Mouse (Mus musculus): ENCODE results near the gene Frem2.

Frem2 gene

DNA sequence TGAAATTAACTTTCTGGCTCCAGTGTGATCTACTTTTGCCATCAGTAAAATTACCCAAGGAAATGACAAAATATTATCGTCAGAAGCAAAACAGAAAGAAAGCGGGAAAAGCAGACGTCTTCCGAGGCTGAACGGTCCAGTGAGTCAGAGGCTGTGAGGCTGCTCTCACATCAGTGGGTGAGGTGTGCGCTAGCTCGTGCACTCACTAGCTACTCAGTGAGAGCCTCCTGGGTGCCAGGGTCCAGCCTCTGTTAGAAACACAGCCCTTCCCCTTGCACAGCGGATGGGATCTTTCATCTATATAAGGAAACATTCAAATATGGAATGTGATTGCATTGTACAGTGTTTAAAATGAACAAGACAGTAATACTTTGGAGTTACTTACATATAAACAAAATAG, 36.8 kb downstream of the Frem2 start:
- DNase-seq (ENCODE audit: low spot score) = no peak

DNA sequence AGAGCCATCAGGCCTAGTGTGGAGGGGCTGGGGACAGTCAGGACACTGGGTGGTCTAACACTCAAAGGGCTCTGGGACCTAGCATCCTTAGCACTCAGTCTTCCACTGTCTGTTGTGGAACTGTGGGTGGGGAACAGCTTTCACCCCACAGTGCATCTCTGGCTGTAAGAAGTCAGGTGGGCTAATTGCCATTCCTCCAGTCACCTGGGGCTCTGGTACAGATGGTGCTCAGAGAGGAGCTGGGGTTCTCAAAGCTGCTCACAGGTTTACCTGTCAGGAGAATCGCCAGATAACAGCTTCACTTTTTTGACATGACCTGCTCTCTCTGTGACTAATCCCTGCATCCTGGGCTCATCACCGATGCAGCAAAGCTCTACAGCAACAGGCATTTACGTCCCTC, 46.0 kb downstream of the Frem2 start:
- DNase-seq (ENCODE audit: low spot score) = no peak

DNA sequence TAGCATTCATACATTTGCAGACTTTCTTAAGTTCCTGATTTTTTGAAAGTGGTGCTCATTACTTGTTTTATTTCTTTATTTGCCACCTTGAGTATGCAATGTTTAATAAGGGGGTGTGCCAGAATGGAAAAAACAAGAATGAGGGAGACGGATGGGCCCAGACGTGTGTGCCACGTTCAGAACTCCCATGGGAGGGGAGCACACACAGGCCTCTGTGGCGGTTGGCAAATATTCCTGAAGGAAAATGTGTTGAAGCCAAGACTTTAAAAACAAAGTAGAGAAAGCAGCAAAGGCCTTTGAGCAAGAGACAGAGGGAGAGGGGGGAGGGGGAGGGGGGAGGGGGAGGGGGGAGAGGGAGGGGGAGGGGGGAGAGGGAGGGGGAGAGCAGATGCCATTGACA, 47.3 kb downstream of the Frem2 start:
- no peak for DNase-seq (ENCODE audit: low spot score)

DNA sequence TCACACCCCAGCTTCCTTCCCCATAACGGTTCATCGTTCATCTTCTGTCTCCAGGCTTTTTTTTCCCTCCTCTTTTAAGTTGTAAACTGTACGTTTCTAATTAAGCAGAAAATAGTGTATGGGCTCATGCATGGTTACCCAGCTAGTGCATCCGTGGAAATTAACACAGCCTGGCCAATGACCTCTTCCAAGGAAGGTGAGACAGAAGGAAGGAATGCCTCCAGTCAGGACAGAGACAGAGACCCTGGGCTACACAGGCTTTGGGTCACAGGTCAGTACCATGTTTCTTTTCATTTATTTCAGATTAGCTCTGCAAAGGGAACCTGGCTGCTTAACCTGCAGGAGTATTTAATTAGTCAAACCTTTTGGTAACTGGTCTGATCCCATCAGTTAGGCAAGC, 57.0 kb downstream of the Frem2 start:
- DNase-seq (ENCODE audit: low spot score) = no peak

DNA sequence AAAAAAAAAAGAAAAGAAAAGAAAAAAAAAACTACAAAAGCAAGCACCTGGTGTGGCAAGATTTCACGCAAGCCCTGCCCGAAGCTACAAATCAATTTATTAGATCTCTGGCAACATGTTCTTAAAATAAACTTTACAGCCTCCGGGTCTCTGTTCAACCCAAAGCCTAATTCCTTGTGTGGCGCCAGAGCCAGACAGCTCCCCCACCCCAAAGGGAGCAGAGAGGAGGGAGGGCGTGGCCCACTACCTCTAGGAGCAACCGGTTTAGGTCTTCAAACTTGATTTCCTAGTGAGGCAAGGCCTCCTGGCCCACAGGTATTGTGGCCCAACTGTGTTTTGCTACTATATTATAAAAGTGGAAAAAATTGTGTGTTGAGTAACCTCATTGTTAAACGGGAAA, 57.8 kb downstream of the Frem2 start:
- DNase-seq (ENCODE audit: low spot score) = no peak

DNA sequence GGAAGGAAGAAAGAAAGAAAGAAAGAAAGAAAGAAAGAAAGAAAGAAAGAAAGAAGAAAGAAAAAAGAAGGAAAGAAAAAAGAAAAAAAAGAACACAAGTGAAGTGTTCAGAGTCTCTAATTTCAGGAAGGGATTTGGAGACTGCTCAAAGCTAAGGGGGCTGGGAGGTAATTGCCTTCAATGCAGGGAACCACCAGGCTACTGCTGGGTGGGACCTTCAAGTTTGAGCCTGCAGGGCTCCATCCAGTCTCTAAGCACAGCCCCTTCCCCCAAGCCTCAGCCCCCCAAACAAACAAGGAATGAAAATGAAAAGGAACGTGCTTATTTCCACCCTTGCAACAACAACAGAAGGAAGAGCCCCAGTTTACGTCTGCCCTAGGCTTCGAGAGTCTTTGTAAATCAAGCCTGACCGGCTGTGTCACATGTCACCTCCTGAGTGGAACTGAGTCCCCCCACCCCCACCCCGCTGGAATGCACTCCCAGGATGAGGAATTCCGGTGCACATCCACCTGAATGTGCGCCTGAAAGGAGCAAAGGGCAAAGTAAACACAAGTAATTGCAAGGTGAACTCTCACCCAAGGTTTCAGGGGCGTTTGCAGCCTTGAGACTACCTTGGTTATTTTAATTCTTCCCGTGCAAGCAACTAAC, 58.9 kb downstream of the Frem2 start:
- no peak for DNase-seq (ENCODE audit: low spot score)

DNA sequence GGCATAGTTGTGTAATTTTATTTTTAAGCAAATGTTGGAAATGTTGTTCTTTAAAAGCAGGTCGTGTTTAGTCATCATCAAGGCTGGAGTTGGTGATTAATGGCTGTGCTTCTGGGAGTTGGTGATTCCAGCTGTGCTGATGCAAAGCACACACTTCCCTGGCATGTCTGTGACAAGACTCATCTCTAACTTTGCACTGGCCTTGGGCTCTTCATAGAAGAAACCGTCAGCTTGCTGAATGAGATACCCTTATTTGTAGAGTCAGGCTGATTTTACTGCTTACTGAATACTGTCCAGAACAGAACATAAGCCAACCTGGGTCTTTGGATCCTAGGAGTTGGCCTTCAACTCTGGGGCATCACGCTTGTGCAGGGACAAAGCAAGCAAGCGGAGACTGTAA, 62.7 kb downstream of the Frem2 start:
- DNase-seq (ENCODE audit: low spot score) = no peak

DNA sequence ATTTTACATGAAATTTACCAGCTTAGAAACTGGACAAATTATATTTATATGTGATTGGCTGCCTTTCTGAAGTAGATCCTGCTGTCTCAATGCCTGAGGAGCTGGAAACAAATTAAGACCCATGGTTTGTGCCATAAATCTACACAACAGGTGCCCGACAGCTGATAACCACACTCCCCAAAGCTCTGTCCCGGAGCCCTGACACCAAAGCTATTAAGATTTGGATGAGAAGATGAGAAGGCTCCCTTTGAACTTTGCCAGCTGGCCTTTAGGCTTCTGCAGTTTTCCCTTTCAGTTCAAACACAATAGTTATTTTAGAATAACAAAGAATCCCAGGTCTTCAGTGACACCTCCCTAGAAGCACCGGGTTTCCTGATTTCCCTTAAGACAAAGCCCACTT, 63.4 kb downstream of the Frem2 start:
- DNase-seq (ENCODE audit: low spot score) = no peak

DNA sequence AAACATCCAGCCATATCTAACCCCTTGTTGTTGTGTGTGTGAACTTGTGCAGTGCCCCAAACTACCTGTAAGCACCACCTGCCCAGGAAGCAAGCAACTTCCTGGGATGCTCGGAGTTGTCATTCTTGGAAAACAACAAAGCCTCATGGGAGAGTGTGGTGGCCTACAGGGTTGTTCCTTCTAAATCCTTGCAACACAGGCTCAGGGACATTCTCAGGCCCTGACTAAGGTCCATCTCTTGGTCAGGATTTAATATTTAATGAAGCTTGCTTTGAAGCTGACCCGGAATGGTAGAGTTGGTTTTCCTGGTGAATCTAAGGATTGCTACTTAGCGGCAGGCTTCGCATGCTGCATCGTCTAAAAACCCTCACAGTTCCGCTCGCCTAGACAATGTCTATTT, 65.1 kb downstream of the Frem2 start:
- no peak for DNase-seq (ENCODE audit: low spot score)

DNA sequence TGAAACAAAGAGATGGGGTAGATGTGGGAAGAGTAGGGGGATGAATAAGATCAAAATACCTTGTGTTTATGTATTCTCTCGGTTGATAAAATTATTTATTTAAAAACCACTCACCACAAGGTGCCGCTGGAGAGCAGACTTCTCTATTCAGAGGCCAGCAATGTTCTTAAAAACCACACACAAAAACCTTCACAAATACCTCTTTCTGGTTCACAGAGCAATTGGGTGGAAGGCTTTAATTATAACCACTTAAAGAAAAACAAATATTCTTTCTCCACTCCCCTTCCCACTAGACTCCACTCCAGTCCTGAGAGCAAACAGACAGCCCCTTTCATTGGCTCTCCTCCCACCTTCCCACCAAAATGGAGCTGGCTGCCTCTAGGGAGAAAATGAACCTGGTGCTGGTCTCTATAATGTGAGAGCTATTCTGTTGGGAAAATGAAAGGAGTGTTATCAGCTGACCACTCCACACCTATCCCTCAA, 67.0 kb downstream of the Frem2 start:
- DNase-seq (ENCODE audit: low spot score) = peak; percentile 71

DNA sequence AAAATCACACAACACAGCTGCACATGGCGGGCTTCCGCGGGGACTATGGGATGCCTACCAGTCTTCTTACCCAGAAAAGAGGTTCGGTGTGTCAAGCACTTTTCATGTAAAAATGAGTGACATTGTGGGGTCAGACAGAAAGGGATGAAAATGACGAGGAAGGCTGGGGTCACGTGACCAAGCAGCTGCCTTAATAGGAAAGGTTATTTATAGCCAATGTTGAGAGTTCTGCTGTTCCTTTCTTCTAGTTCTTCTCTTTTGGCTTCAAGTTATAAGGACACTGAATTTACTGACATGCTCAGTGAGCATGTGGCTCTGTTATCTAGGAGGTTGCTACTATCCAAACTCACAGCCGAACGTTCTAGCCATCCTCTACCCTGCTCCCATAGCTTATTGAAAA, 73.9 kb downstream of the Frem2 start:
- no peak for DNase-seq (ENCODE audit: low spot score)

DNA sequence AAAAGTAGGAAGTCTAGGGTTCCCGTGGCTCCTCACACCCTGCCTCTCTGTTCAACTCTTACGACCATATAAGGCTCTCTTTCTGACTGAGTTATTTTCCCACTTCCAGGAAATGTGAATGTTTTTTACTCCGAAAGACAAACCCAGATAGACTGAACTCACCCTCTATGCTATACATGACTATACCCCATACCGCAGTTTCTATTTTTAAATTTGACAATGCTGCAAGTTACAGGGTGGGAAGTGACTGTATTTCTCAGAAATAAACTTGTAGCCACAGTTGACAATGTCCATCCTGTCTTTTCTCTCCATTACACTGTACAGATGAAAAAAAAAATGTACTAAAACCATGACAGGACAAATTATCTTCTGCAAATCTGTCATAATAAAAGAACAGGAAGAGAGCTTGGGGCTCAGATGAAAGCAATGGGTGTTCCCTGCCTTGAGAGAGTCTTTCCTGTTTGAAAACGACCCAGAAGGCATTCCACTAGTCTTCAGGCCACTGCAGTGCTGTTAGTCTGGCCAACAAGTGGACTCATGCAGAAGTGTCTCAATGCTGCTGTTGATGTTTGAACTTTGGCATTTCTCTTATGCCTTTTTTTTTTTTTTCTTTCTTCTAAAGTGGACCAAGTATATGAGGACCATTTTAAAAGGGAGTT, 76.4 kb downstream of the Frem2 start:
- DNase-seq (ENCODE audit: low spot score) = no peak

DNA sequence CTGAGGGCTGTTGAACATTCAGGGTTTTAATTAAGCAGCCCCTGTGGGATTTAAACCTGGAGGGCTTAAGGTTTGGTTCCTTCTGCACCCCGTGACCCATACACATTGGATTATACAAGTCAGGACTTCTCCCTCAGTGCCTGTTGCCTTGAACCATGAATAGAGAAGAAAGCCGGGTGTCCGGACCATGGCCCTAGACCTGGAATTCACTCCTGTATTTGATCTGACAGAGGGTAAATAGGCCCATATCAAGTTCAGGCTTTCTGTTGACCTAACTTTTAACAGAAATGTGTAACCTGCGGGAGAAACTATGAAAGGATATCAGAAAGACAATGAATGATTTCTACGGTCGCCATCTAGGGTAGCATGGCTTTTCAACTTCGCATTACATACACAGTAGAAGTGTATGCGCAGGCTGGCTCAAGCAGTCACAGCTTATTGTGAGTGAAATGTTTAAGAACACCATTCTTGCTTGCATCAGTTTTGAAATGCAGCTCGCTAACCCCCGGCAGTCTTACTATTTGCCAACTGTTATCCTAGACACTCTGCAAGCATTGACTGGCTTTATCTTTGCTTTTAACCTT, 77.9 kb downstream of the Frem2 start:
- no peak for DNase-seq (ENCODE audit: low spot score)

DNA sequence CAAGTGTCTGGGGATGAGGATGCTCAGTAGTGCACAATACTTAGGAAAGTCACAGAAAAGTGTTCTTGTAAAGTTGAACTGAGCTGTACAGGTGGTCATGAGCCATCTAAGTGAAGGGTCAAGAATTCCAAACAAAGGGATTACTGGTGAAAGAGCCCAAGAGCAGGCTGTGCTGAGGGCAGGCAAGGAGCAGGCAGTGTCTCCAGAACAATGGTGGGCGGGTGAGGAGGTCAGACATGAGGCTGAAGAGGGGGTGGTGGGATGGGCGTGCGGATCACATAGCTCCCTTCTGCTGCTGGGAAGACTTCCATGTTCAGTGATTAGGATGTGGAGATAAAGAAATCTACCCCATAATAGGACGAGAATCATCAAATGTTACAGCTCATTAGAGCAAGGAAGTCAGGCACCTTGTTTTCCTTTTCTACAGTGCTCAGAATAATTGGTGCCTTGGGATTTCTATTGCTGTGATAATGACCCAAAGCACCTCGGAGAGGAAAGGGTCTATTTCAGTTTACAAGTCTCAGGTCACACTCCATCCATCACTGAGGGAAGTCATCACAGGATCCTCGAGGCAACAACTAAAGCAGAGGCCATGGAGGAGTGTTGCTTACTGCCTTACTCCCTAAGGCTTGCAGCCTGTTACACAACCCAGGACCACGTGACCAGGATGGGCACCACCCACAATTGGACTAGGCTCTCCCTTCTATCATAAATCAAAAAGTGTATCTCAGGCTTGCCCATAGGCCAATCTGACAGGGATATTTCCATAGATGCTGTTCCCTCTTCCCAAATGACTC, 80.6 kb downstream of the Frem2 start:
- no peak for DNase-seq (ENCODE audit: low spot score)

DNA sequence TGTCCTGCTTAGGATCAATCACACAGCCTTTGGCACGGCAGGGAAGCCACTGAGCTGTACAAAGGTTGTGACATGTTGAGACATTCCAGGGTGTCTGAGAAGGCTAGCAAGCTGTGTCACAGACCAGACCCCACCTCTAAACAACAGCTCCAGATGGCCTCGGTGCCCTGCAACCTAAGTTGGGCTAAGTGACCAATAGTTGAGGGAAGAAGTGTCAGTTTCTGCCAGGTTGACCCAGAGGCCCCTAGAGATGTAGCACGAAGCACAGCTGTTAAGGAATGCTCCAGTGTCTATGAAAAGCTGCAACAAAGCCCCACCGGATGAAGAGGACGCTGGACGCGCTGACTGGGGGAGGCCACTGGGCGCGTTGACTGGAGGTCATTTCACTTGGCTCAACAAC, 83.0 kb downstream of the Frem2 start:
- DNase-seq (ENCODE audit: low spot score) = no peak

DNA sequence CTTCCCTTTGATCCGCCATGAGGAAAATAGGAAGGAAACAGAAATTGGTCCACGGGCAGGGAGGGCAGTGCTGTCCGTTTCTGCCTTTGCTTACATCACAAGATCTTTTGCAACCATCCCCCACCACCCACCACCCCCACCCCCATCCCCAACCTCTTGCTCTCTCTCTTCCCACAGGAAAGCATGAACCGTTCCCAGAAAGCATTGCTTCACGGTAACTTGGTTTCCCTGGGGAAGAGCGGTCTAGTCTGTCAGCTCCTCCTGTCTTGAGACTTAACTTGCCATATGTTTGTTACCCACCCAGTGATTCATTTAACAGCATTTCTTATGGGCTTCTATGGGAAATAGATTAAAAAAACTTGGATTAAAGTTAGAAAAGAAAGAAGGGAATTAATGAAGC, 85.5 kb downstream of the Frem2 start:
- DNase-seq (ENCODE audit: low spot score) = no peak

DNA sequence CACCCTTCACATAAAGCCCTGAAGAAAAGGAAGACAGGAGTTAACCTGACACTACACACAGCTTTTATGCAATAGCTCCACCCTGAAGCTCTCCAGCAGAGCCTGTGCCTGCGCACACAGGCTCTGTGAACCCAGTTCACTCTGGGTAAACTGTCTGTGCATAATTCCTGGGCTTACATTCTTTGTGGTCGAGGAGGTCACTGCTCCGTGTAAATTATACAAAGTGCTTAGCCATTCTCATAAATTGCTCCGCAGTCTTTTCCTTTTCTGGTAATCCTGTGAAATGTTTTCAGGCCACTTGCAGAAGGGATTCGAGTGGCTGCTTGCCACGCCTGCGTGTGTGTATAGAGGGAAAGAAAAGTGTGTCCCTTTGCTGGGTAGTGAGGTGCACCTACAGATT, 92.6 kb downstream of the Frem2 start:
- no peak for DNase-seq (ENCODE audit: low spot score)

DNA sequence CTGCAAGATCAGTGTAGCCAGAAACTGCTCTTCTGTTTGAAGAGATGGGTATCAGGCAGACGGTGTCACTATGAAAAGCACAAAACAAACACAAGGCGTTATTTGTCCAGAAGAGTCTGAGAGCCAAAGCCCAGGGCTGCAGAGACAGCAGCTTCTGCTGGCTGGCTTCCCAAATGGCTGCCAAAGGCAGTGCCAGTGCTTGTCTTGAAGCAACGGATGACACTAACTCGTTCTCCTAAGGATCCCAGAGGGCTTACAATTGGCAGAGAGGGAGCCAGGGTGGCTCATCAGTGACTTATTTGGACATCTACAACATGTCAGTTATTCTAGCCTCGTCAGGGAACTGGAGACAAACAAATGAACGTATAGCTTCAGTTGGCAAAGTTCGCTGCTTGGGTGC, 93.4 kb downstream of the Frem2 start:
- DNase-seq (ENCODE audit: low spot score) = peak; percentile 32

DNA sequence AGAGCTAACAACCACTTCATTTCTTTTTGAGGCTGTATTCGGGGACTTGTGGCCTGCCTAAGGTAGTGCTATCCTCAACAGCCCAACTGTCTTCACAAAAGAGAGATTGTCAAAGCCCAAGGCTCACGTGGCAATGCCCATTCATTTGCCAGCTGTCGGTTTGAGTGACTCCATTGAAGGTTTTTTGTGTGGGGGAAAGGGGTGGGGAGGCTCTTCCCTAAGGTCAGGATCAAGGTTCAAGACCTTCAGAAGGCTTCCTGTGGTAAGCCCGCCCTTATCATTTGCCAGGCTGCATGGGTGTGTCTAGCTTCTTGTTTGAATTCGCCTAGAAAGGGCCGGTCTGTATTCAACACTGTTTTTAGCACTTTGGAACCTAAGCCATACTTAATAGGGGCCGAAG, 95.3 kb downstream of the Frem2 start:
- DNase-seq (ENCODE audit: low spot score) = no peak

DNA sequence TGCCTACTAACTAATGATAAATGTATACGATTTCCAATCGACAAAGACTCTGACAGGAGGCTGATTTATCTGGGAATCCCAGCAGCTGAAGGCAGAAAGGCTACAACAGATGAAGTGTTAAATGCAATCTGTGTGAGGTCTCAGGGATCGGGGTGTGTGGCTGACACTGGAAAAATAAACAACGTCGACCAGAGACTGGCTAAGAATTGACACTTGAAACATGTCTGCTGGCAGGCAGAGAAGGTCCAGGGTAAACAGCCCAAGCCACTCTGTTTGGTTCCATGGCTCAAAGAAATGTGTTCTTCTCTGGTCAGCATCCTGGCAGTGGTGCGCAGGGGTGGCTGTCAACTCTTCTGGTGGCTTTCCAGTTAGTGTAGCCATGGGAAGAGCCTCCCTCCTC, 98.1 kb downstream of the Frem2 start:
- DNase-seq (ENCODE audit: low spot score) = no peak

DNA sequence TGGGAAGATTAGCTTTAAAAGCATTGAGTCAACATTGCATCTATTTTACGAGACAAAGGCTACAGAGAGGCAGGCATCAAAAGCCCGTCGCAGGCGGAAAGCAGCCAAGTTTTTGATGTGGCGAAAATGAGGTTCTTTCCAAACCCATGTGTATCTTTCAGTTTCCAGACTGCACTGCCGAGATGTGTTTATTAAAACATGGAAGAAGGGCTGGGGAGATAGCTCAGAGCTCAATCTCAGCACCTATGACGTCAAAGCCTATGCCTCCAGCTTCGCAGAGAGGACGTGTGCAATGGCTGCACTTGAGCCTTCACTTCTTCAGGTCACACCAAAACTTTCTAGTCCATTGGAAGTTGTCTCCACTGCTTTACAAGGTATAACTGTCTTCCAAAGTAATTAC, 98.9 kb downstream of the Frem2 start:
- DNase-seq (ENCODE audit: low spot score) = no peak

DNA sequence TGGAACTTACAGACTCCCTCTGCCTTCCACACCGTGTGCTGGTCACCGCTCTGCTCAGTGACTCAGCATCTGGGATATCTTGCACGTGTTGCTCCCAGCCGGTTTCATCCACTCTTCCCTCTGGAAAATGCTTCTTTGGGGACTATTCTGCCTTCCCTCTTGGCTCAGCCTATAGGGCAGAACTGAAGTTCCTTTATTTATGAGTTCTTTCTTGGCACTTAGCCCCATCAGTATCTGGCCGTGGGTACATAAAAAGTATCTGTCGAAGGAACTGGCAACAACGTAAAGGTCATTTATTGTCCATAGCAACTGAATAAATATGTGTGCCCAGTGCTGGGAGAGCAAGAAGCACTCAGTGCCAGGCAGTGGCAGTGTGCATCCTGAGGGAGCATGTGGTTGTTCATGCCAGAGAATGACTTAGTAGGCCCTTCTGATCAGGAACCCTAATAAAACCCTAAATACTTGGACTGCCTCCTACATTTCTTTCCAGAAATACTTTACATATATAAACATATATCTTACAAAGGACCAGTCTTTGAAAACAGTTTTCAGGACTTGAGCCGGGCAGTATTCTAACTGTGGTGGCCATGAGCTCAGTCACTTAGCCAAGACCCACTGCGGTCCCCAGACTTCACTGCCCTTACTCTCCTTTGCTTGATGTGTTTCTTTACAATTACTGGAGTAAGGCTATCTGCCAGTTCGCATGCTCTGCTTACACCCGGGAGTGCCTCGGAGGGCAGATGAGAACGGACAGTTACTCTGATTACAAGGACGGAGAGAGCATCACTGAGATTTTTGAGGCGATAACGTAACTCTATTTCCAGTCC, 99.6 kb downstream of the Frem2 start:
- DNase-seq (ENCODE audit: low spot score) = no peak
